Mouse (Mus musculus): Measurements from ENCODE around the gene Prkcz.

DNA sequence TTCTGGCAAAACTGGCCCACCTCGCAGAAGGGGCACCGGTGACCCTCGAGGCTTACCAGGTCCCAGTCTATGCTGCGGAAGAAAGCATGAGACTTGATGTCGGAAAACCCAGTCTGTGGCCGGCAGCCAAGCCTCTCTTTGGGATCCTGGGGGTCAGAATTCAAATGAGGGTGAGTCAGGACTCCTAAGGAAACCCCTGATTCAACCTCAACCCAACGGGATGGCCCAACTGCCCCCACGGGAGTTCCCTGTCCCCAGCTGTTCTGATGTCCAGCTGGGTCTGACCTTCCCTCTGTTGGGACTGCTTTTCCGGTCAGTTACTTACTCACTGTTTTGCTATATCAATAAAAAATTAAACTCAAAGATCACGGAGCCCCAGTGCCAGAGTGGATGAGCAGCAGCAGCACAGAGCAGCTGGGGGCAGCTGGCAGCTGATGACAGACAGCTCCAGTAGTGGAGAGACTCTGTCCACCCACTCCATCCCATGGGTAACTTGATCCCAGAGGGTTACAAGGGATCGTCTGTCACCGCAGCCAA is 93.5 kb downstream of the Prkcz start:
- no peak for TF ChIP-seq CTCF (IDR thresholded peaks at IDR 0.05; ENCODE audit: extremely low read depth, insufficient read length, insufficient replicate concordance, low read depth, low read length)
- no peak for TF ChIP-seq POLR2A (IDR thresholded peaks at IDR 0.05; ENCODE audit: low read depth, low read length)
